Mouse (Mus musculus) testis, adult 2 months (tissue): ENCODE measurements around the gene Vamp3.

Source experiments
- CTCF ChIP-seq: fragments of 200-500 bp; IDR thresholded peaks from 2 replicates; pipeline ENCODE4 v1.5.1; 2012; ENCODE audit warnings: low read depth, mild to moderate bottlenecking, inconsistent platforms, low read length, moderate library complexity; ENCODE audit not compliant: control insufficient read depth, insufficient read depth, insufficient replicate concordance
- POLR2A ChIP-seq: fragments of 200-500 bp; IDR thresholded peaks from 2 replicates; pipeline ENCODE4 v1.6.1; 2012; ENCODE audit warnings: low read depth, mild to moderate bottlenecking, inconsistent platforms, low read length, moderate library complexity; ENCODE audit not compliant: control insufficient read depth

- TF ChIP-seq POLR2A (no peak), CTCF (no peak)
Observed at GRCm38 (mm10) chr4:151068751-151069150, 11.0 kb upstream of the Vamp3 start.
